Mouse (Mus musculus) adrenal gland, postnatal 14 days (tissue): Measurements from ENCODE around the gene Sdhd. TPM values are rescaled to one million over a fixed set of nuclear protein-coding genes. Genes with fewer than 3 reads are reported as not detected.
"Not testable (repeated sequence)": the region's sequence is repeated elsewhere in the genome, so short reads cannot be mapped to it uniquely, and the experiment has no call there.

Experiments
- DNase-seq: peaks from one replicate; pipeline ENCODE4 v3.0.0; 2021; ENCODE audit warnings: mixed read lengths
- long read RNA-seq, 2 experiments: library from polyadenylated mRNA; stranded (forward); transcript quantifications; one replicate each; pipeline ENCODE4 v2.0.0; 2021
- total RNA-seq: library from RNA; stranded (reverse); gene quantifications from 2 replicates; pipeline ENCODE4 v1.2.3, GENCODE M21; 2021

The Sdhd gene
- total RNA-seq, result 554 and 565 TPM in 2 replicates
- long read RNA-seq, experiment 1, transcript Sdhd-201 (4 exons, 1,231 nt), result major isoform, 494 of 622 reads
- long read RNA-seq, experiment 1, partial matches to known transcripts, result 118 of 622 reads
- long read RNA-seq, experiment 1, other reads (novel, unspliced or antisense), result 10 of 622 reads
- long read RNA-seq, experiment 2, transcript Sdhd-201 (4 exons, 1,231 nt), result major isoform, 480 of 637 reads
- long read RNA-seq, experiment 2, partial matches to known transcripts, result 146 of 637 reads
- long read RNA-seq, experiment 2, other reads (novel, unspliced or antisense), result 11 of 637 reads

DNA sequence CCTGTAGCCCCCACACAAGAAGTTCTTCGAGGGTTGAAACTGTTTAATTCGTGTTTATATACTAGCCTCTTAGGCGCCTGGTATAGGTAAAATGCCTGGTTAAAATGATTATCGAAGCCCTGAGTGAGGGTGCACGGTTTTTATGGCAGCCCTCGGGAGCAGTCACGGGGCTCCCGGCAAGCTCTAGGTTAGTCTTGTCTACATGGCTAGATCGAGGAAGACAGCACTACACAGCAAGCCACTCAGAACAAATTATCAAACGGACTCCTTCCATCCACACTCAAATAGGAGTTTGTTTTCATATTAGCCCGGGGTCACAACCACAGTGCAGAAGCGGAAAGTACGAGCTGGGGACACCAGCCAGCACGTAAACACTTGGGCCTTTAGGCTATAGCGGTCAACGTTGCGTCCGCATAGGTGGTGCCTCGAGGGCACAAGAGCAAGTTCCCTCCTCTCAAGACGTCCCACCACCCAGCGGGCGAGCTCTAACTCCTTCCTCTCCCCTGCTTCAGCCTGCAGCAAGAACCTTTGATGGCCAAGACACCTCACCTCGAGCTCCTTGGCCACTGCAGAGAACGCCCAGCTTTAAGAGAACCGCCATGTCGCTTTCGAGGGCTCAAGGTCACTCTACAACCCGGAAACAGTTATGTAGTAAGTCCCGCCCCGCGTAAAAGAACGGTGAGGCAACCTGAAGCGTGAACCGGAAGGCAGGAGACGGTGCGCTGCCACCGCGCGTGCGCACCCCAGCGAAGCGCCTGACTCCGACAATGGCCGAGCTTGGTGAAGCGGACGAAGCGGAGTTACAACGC, at the start of gene Sdhd, which contains the start of gene Timm8b:
Gene Sdhd, minus strand, starts transcription at position 624 of the 809 bp plus-strand sequence.
Gene Timm8b, plus strand, starts transcription at position 722 of the 809 bp plus-strand sequence.
- peak; percentile 96 for DNase-seq

DNA sequence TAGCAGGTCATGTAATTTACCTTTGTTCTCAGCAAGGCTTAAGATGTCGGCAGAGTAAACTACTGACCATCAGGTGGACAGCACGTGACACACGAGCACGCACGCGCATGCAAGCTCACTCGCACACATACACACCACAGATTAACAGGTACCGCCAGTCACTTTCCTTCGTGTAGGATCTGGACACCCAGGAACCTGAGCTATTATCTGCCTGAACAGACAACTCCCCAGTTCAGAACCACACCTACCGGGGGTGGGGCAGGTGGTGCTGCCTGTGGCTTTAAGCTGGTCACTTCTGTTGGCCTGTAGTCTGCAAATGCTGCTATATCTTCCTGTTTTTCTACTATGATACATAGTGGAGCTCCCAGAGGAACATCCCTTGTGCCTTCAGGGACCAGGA, 46.9 kb upstream of the Sdhd start:
- DNase-seq, result no peak

GRCm38 (mm10) chr9:50646826-50647370, 43.3 kb upstream of the Sdhd start:
- no peak for DNase-seq

DNA sequence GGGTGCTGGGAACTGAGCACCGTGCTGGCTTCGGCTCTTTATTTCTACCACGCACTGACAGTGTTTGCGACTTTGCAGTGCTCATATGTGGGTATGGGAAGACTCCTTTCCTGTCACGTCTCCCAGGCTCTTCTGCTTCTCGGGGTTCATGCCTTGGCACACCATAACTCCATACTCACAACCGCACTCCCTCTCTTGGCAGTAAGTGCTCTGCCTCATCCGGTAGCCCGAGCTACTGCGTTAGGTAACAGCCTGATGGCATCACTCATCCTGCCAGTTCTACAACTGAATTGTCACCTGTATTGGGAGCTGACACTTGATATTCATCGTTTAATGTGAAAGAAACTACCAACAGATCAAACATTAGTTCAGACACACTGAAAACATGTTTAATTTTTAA, 30.7 kb upstream of the Sdhd start:
- DNase-seq, result no peak

DNA sequence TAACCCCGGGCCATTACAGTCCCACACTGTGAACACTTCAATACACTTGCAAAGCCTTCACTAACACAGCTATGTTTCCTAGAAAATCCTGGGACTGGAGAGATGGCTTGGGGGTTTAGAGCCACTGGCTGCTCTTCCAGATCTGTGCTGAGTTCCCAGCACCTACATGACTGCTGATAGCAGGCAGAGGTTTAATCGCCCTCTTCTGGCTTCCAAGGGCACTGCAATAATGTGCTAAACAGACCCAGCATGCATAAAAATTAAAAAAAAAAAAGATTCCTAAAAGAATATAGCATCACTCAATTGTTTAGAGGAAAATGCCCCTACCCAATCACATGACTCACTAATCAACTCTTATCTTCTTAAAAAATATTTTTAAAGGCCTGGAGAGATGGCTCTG, 29.4 kb upstream of the Sdhd start:
- no peak for DNase-seq

- no peak for DNase-seq
Measured at GRCm38 (mm10) chr9:50632016-50632688, 28.5 kb upstream of the Sdhd start.

- DNase-seq, result not testable (repeated sequence)
Measured at GRCm38 (mm10) chr9:50630903-50631302, 27.3 kb upstream of the Sdhd start.

- DNase-seq, result no peak
Measured at GRCm38 (mm10) chr9:50617794-50618330, 14.2 kb upstream of the Sdhd start.

GRCm38 (mm10) chr9:50616766-50617603, 13.4 kb upstream of the Sdhd start, which contains the start of the genes Pih1d2 and Nkapd1:
Pih1d2 (plus strand) TSS chr9:50617321.
Nkapd1 (minus strand) TSS chr9:50617464.
- DNase-seq, result peak; percentile 92

- no peak for DNase-seq
Measured at GRCm38 (mm10) chr9:50616161-50616560, 12.5 kb upstream of the Sdhd start.

- DNase-seq, result no peak
Measured at GRCm38 (mm10) chr9:50612115-50612514, 8.5 kb upstream of the Sdhd start.

DNA sequence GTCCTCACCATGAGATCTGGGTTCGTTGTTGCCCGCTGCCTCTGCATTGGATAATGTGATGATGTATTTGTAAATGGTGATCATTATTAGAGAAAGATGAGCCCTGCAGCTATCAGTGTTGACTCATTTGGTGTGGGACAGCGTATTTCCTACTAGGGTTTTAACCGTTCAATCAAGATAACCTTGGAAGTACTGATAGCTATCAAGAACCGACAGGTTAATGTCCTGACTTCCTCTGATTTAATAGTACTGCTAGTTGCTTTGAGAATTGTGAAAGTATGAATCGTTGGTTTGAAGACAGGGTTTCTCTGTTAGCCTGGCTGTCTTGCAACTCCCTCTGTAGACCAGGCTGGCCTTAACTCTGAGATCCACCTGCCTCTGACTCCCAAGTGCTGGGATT, 726 bp upstream of the Sdhd start:
- DNase-seq, result no peak

DNA sequence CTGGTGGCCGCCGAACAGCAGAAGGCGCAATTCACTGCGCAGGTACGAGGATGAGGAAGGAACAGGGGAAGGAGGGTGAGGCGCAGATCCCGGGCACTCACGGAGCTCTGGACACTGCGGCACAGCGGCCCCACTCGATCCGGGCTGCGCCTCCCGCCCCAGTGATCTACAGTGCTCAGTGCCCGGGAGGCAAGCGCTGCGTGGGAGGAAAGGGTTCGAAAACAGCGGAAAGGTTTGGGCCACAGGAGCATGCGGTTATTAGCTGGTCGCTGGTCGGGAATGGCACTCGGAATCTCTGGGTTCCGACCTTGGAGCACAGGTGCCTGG, 349 bp upstream of the Sdhd start:
- DNase-seq, result no peak

DNA sequence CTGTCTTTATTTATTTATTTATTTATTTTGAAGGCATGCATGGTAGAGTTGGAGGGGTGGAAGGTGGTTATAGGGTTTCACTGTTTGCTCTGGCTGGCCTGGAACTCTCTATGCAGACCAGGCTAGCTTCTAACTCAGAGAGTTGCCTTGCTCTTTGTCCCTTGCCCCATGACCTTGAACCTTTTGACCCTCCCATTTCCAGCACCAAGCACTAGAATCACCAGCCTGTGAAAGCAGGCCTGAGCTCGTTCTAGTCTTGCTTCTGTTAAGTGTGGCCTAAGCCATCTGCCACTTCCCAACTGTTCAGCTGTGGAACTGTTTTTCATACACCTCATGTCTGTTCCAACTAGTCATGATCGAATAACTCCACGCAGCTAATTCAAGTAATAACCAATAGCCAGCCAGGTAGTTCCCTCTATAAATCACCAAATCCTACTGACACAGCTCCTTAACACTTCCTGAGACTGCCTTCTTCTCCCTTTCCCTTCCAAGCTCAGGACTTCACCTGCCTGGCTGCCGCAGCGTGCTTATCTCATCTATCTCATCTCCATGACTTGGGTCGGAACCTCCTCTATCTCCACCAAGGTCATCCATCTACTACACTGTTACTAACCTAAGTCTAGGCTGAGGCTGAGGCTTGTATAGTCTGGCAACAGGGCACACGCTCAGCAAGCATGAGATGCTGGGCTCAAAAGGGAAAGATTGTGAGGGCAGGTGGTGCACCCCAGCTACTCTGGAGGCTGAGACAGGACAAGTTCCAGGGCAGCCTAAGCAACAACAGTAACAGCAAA, 1.4 kb downstream of the Sdhd start:
- DNase-seq, result no peak

- DNase-seq, result no peak
Measured at GRCm38 (mm10) chr9:50601536-50601935, 2.1 kb downstream of the Sdhd start.

DNA sequence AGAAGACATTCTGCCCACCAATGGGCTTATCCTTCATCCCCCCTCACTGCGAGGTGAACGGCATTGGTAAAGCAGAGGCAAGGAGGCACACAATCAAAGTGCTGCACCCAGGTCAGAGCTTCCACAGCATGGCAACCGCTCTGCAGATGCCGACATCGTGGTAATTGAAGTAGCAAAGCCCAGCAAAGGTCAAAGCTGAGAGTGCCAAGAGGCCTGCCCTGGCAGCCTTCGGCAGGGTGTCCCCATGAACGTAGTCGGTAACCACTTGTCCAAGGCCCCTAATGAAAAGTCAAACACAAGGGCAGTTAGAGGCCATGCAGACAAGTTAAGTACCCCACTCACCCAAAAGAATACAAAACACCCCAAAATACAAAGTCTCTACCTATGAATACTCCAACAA, 6.6 kb downstream of the Sdhd start:
- no peak for DNase-seq

GRCm38 (mm10) chr9:50594794-50595417, 8.7 kb downstream of the Sdhd start:
- no peak for DNase-seq

GRCm38 (mm10) chr9:50593544-50593943, 10.1 kb downstream of the Sdhd start:
- peak; percentile 63 for DNase-seq

GRCm38 (mm10) chr9:50592955-50593354, 10.7 kb downstream of the Sdhd start:
- DNase-seq, result no peak
